Mouse (Mus musculus) fat pad, adult 2 months (tissue): ENCODE measurements around the gene Tbc1d30.

Source experiments
- DNase-seq: peaks from one replicate; pipeline ENCODE4 v3.0.0-alpha.2; 2011; ENCODE audit warnings: low read depth, low spot score; ENCODE audit errors: extremely low read depth

Tbc1d30 gene

DNA sequence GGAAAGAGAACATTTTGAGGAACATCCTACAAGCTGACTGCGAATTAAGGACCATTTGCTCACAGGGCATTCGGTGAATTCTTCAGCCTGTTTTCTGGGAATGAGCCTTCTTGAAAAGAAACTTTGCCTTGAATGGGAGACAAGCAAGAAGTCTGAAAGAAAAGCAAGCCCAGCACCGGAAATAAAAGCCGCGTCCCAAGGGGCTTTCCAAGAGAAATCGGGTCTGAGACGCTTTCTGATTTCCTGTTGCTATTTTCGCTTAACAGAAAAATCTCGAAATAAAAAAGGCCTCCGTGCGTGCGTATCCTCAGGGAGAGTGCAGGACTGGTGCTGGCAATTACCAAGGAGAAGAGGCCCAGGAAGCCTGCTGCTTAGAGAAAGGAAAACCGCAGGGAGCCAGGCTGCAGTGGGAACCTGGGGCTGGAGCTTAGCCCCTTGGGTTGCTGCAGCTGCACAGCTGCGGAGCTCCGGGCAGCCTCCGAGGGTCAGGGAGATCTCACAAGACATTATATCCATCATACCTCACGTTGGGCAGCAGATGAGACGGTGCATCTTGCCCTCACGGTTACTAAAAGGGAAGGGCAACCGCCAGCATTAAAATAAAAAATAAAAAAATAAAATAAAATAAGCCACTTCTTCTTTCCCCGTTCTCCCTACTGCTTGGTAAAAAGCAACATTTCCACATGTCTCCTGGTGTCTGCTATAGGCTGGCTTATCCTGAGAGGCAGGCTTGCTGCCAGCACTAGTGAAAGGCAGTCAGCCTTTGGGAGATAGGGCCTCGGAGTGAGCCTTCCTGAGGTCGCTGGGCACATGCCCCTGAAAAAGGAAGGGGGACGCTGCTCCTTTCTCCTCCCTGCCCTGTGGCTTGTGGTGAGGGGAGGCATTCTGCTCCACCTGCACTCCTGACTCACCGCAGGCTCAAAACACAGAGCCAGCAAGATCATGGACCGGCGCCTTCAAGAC is 35.5 kb downstream of the Tbc1d30 start:
- DNase-seq, result no peak

DNA sequence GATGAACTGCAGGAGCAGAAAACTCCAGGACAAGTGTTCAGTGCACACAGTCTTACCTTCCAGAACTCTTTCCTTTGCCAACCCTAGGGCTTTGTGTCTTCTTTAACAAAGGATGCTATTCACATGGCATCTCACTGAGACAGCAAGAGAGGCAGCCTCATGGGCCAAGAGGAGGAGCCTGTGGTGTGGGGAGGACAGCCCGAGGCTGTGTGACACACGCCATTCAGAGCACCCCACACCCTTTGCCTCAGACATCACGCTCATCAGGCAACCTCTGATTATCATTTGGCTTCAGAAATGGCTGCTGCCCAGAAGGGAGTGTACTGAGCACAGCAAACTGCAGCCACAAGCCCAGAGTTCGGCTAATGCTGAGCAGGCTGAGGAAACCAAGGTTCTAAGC is 36.9 kb downstream of the Tbc1d30 start:
- DNase-seq, result no peak

GRCm38 (mm10) chr10:121313049-121313448 is 38.0 kb downstream of the Tbc1d30 start:
- DNase-seq, result no peak

DNA sequence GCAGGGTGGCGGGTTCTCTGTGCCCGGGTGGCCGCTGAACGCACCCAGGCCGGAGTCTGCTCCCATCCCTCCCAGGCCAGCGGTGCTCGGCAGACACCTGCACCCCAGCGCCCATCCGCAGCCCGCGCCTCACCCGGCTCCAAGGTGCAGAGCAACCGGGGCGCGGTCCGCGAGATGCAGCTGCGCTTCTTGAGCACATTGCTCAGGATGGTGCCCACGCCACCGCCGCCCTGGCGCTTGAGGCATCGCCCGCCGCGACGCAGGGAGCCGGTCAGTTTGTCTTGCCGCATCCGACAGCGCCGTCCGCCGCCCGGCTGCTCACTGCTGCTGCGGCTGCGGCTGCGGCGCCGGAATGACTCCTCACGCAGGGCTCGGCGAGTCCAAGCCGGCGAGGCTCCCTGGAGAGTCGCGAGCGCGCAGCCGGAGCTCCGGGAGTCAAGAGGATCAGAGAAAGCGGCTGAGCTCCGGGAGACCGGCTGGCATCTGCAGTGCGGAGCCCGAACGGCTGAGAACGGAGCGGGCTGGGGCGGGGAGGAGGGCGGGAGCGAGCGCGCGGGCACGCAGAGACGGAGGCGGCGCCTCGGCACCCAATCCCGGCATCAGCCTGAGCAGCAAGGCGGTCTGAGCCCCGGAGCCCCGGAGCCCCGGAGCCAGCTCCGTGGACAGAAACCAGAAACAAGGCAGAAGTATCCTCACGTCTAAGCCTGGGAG is 40.4 kb downstream of the Tbc1d30 start:
- DNase-seq, result no peak

DNA sequence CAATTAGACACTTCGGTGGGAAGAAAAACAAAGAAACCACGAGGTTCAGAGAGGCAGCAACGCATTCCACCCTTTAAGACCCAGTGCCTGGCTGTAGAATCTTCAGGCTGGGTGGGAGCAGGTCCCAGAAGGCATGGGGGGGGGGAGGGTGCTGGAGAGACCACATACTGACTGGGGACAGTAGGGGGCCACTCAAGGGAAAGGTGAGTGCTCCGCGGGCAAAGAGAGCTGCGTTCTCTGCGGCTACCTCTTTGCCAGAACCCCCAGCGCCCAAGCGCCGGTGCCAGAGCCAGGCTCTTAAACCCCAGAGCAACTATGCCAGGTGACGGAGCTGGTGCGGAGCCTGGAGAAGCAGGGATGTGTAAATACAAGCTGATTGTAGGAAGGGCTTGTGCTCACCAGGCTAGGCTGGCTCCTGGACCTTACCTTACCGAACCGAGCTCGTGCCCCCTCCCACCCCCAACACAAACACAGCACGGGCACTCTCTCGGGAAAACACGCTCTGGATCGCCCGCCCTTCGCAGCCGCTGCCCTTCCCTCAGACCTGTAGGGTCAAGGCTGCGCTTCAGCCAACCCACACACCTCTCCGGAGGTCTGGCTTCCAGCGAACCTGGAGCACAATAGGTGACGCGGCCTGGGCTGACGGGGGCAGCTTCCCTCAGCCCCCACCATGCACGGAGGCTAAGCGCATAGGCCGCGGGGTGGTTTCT is 41.1 kb downstream of the Tbc1d30 start:
- no peak for DNase-seq

DNA sequence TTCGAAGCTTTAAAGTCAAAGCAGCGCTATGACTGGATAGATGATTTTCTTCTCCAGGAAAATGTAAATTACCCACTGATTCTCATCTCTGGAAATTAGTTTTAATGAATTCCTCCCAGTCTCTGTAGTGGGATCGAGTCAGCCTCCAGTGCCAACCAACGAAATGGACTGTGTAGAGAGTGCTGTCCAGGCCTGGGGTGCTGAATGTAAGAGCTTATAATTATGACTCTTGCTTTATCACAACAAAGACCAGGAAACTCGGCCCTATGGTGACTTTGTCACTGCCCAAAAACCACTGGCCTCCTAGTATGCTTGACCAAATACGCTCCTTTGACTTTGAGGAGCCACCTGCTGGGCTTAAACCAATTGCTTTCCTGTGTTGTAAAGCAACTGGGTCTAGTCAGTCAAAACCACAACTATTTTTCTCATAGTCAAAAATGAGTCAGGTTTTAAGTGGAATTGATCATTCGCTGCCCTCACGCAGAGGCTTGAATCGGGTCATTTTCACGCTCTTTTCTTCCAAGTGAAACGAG is 41.9 kb downstream of the Tbc1d30 start:
- no peak for DNase-seq

DNA sequence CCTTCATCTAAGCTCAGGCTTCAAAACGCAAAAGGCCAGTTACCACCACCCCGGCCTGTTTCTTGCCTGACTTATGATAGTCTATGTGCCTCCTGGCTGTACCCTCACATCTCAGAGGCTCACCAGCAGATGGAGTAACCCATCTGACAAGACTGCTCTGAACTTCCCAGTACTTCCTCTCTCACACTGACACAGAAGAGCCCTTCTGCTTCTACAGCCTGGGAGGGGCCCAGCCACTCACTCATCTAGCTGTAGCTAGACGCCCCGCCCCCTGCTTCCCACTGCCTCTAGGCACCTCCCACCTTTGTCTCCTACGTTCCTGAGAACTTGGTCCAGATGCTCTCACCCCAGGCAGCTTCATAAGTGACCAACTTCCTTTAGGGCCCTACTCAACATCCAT is 45.6 kb downstream of the Tbc1d30 start:
- DNase-seq, result no peak

DNA sequence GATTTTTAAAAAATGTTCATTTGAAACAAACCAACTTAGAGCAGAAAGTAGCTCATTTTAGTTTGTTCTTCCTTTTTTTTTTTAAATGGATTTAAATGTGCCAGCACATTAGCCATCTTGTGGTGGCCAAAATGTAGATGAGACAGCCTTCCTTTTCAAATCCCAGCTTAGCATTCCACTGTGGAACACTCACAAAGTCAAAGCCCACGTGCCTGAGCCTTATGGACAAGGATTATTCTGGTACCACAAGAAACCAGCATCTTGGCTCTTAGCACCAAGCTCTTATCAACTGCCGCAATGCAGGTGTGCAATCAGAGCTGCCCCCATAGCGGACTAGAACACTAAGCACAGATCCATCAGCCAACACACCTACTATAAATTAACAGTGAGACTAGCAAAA is 47.5 kb downstream of the Tbc1d30 start:
- DNase-seq, result no peak

GRCm38 (mm10) chr10:121301868-121302267 is 49.2 kb downstream of the Tbc1d30 start:
- no peak for DNase-seq

GRCm38 (mm10) chr10:121300659-121301058 is 50.4 kb downstream of the Tbc1d30 start:
- DNase-seq, result no peak

DNA sequence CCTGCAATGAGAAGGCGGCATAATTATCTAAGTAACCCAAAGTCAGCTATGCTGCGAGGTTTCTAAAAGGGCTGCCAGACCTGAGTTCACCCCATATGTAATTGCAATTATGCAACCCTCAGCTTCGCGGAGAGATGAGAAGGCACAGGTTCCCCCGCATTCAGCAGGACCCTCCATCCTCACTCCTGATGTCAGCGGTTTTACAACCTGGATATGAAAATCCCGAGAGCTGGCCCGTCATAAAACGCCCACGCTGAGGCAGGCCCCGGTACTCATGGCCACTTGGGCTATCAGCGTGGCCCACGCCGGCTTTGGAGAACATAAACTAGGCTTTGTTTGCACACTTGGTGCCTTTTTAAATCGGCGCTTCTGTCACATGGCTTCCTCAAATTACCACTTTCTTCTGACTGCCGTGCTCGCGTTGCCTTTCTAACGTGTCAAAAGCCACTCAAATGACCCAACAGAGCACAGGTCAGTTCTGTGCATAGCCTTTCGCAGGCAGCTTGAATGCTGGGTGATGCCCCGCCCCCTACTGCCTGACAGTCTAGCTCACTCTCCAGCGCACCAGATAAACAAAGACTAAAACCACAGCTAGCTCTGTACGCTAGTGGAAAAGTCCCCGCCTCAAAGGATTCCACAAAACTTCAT is 53.9 kb downstream of the Tbc1d30 start:
- DNase-seq, result no peak

- no peak for DNase-seq
Observed at GRCm38 (mm10) chr10:121294471-121294870, 56.6 kb downstream of the Tbc1d30 start.

DNA sequence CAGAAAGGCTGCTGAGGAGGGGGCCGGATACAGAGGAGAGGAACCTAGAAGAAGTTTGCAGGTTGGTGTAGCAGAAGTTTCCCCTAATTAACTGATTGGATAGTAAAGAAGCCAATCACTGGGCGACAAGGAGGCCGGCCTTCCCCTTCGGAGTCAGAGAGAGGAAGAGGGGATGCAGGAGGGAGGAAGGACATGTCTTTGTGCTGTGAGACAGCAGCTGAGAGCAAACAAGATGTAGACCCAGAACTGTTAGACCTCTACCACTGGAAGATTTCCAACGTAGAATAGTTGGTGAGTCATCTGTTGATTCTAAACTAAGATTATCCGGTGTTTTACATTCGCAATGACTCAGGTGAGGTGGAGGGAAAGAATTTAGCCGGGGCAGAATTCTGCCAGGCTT is 57.2 kb downstream of the Tbc1d30 start:
- no peak for DNase-seq

- no peak for DNase-seq
Observed at GRCm38 (mm10) chr10:121291272-121291917, 59.7 kb downstream of the Tbc1d30 start.

GRCm38 (mm10) chr10:121290682-121291078 is 60.4 kb downstream of the Tbc1d30 start:
- no peak for DNase-seq

- DNase-seq, result no peak
Observed at GRCm38 (mm10) chr10:121289970-121290681, 61.0 kb downstream of the Tbc1d30 start.

DNA sequence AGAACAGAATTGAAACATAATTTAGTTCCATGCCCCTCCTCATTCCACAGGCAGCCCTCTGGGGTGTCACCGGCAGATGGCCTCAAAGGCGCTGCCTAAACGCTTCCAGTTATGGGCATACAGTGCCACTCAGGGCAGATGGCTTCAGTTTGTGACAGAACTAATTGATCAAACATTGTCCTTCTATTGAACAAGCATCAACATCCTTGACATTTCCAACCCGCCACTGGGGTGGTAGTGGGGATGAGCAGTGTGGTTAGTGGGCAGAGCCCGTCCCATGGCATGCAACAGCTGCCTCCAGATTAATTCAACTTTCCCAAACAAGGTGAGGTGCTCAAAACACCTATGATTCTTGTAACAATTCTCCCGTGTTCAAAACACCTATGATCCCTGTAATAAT is 68.2 kb downstream of the Tbc1d30 start:
- no peak for DNase-seq

- no peak for DNase-seq
Observed at GRCm38 (mm10) chr10:121282436-121282835, 68.6 kb downstream of the Tbc1d30 start.

- DNase-seq, result no peak
Observed at GRCm38 (mm10) chr10:121280943-121281342, 70.1 kb downstream of the Tbc1d30 start.
